ENCODE assay signal across 9 mouse cellular contexts in genomic region chr7:49439136-49439535, GRCm38 (mm10).
DNase-seq lines count a peak whose midpoint lies in the region; ATAC-seq and TF ChIP-seq lines count a peak whose summit lies in the region.
"Had no signal": no experiment of that assay in that cellular context is flagged by ENCODE, and none has a peak within 500 bp of the region (broad histone marks: within the 10 kb centered on the region; RNA-seq: fewer than 3 reads in every experiment).

No protein-coding gene starts in this region.

- H3K4me3 ChIP-seq in liver, adult 2 months (ENCODE audit: insufficient read depth, low read depth, low read length), result no peak overlapping the region
- no peak overlapping the region for H3K4me3 ChIP-seq in liver, embryonic 12.5 days
- no peak overlapping the region for H3K4me3 ChIP-seq in embryonic facial prominence, embryonic 11.5 days (ENCODE audit: low read depth, low read length)
- no peak overlapping the region for H3K4me3 ChIP-seq in liver, postnatal 0 days (ENCODE audit: low read depth, low read length)
- H3K4me3 ChIP-seq: myocyte had no signal

- H3K79me2 ChIP-seq in liver, adult 2 months (ENCODE audit: control insufficient read depth, insufficient read depth, low read length), result no peaks in the 10 kb centered on the region

- DNase-seq in adrenal gland, adult (ENCODE audit: inconsistent age in 2 of 2, low spot score in 1 of 2), result peak; percentile 25 to 74
- DNase-seq in adrenal gland, postnatal 4 days (ENCODE audit: low spot score in 2 of 2), result no peak
- DNase-seq in liver, adult 2 months (ENCODE audit: extremely low read depth, low read depth, low spot score), result peak; percentile 20
- peak; percentile 44 for DNase-seq in embryonic facial prominence, embryonic 11.5 days (ENCODE audit: low spot score)
- peak; percentile 57 for DNase-seq in liver, postnatal 0 days
- DNase-seq in thymus, postnatal 36 days, result peak; percentile 39 to 44
- no peak for DNase-seq in Muller cell, postnatal 12 days (ENCODE audit: inconsistent ontology term)

- H3K36me3 ChIP-seq in liver, adult 2 months (ENCODE audit: control insufficient read depth, insufficient read depth, low read length), result peaks cover 2% of the 10 kb centered on the region; the same call in 1 of the 2 replicates
- no peaks in the 10 kb centered on the region for H3K36me3 ChIP-seq in liver, embryonic 12.5 days
- H3K36me3 ChIP-seq in embryonic facial prominence, embryonic 11.5 days (replicated peaks; ENCODE audit: control insufficient read depth, insufficient read depth, low read depth, low read length), result no peaks in the 10 kb centered on the region
- no peaks in the 10 kb centered on the region for H3K36me3 ChIP-seq in liver, postnatal 0 days (replicated peaks; ENCODE audit: insufficient read depth, low read length)

- H3K9me3 ChIP-seq in liver, embryonic 12.5 days (replicated peaks), result no peaks in the 10 kb centered on the region
- no peaks in the 10 kb centered on the region for H3K9me3 ChIP-seq in embryonic facial prominence, embryonic 11.5 days (replicated peaks; ENCODE audit: control insufficient read depth, low read length)
- no peaks in the 10 kb centered on the region for H3K9me3 ChIP-seq in liver, postnatal 0 days (ENCODE audit: low read length)

- H3K9ac ChIP-seq in liver, adult 2 months (ENCODE audit: low read depth, low read length), result no peak overlapping the region
- no peak overlapping the region for H3K9ac ChIP-seq in liver, embryonic 12.5 days
- H3K9ac ChIP-seq in embryonic facial prominence, embryonic 11.5 days (replicated peaks; ENCODE audit: low read length), result no peak overlapping the region
- no peak overlapping the region for H3K9ac ChIP-seq in liver, postnatal 0 days (replicated peaks)

- H3K27ac ChIP-seq in liver, adult 2 months (replicated peaks; ENCODE audit: insufficient read depth, low read depth, low read length), result no peak overlapping the region
- H3K27ac ChIP-seq in liver, embryonic 12.5 days, result no peak overlapping the region
- 0 out of 2 replicates have a peak overlapping the region, but pooled peaks have one; percentile 54 for H3K27ac ChIP-seq in embryonic facial prominence, embryonic 11.5 days (replicated peaks; ENCODE audit: low read depth, low read length)
- H3K27ac ChIP-seq in liver, postnatal 0 days (ENCODE audit: low read depth), result no peak overlapping the region

- TF ChIP-seq EP300 in liver, postnatal 0 days (IDR thresholded peaks at IDR 0.05; ENCODE audit: low read depth), result no peak

- ATAC-seq in liver, embryonic 12.5 days, result no peak
- ATAC-seq in embryonic facial prominence, embryonic 11.5 days (replicated peaks; ENCODE audit: insufficient number of reproducible peaks, low FRiP score, low TSS enrichment, low read depth), result no peak
- ATAC-seq in liver, postnatal 0 days, result no peak

- WGBS in liver, adult 2 months, result 79% methylated on average over 2 of the region's 2 CpGs
- WGBS in liver, embryonic 12.5 days (ENCODE audit: insufficient replicate concordance), result 51% methylated on average over 2 of the region's 2 CpGs
- 72% methylated on average over 2 of the region's 2 CpGs for WGBS in embryonic facial prominence, embryonic 11.5 days
- WGBS in liver, postnatal 0 days (ENCODE audit: insufficient replicate concordance), result 76% methylated on average over 2 of the region's 2 CpGs

- peaks cover 7% of the 10 kb centered on the region; the same call in 1 of the 2 replicates for H3K4me1 ChIP-seq in liver, adult 2 months (ENCODE audit: control insufficient read depth, insufficient read depth, low read length)
- peaks cover 11% of the 10 kb centered on the region; the same call in 1 of the 2 replicates for H3K4me1 ChIP-seq in liver, embryonic 12.5 days
- peaks cover 2% of the 10 kb centered on the region; the same call in 1 of the 2 replicates for H3K4me1 ChIP-seq in embryonic facial prominence, embryonic 11.5 days (ENCODE audit: control insufficient read depth, insufficient read depth, low read length)
- H3K4me1 ChIP-seq in liver, postnatal 0 days (ENCODE audit: insufficient read depth), result peaks cover 2% of the 10 kb centered on the region; the same call in 1 of the 2 replicates

- no peaks in the 10 kb centered on the region for H3K27me3 ChIP-seq in liver, adult 2 months (ENCODE audit: control insufficient read depth, insufficient read depth, low read length)
- no peaks in the 10 kb centered on the region for H3K27me3 ChIP-seq in liver, embryonic 12.5 days (replicated peaks)
- no peaks in the 10 kb centered on the region for H3K27me3 ChIP-seq in embryonic facial prominence, embryonic 11.5 days (ENCODE audit: control insufficient read depth, insufficient read depth, low read length)
- H3K27me3 ChIP-seq in liver, postnatal 0 days (ENCODE audit: insufficient read depth, low read length), result no peaks in the 10 kb centered on the region

- TF ChIP-seq CTCF in liver, adult 2 months (IDR thresholded peaks at IDR 0.05; ENCODE audit: low read depth, low read length), result peak; percentile 89
- TF ChIP-seq CTCF in liver, postnatal 0 days (IDR thresholded peaks at IDR 0.05; ENCODE audit: low read depth), result peak; percentile 68

- no peak overlapping the region for H3K4me2 ChIP-seq in liver, embryonic 12.5 days
- no peak overlapping the region for H3K4me2 ChIP-seq in embryonic facial prominence, embryonic 11.5 days (ENCODE audit: low read depth, low read length)
- H3K4me2 ChIP-seq in liver, postnatal 0 days (ENCODE audit: low read depth, low read length), result no peak overlapping the region

- no peak for TF ChIP-seq POLR2A in liver, adult 2 months (IDR thresholded peaks at IDR 0.05; ENCODE audit: extremely low read depth, insufficient read depth, low read length)

Comparison
In these comparisons a context has a peak if more than half of its experiments do, and no peak if none do; other contexts are left out.
1. DNase-seq: peak in adrenal gland, adult (2 of 2), liver, adult 2 months (single experiment), embryonic facial prominence, embryonic 11.5 days (single experiment), liver, postnatal 0 days (single experiment) and thymus, postnatal 36 days (2 of 2); none in adrenal gland, postnatal 4 days (0 of 2) and Muller cell, postnatal 12 days (single experiment).